Mouse (Mus musculus) liver, embryonic 11.5 days (tissue): ENCODE data around the gene C1ql4. TPM values are rescaled to one million over a fixed set of nuclear protein-coding genes. Genes with fewer than 3 reads are reported as not detected.

Experiments
- ATAC-seq: fragments of 200-750 bp; cut with Nextera tagmentation; replicated peaks from 2 replicates; pipeline ENCODE4 v1.8.0; 2017; ENCODE audit warnings: moderate number of reproducible peaks, mild to moderate bottlenecking, moderate TSS enrichment, moderate library complexity; ENCODE audit not compliant: low FRiP score
- DNase-seq: peaks from one replicate; pipeline ENCODE4 v3.0.0-alpha.2; 2017; ENCODE audit warnings: low spot score
- H3K27ac ChIP-seq: fragments of 300-500 bp; sonication (generic); 2 replicates; pipeline ENCODE4 v1.5.1; 2014; ENCODE audit warnings: mild to moderate bottlenecking, low read depth, low read length, control low read depth
- H3K27me3 ChIP-seq: fragments of 300-500 bp; sonication (generic); replicated peaks from 2 replicates; pipeline ENCODE4 v1.6.1; 2014; ENCODE audit warnings: low read length, mixed read lengths; ENCODE audit not compliant: control insufficient read depth, insufficient read depth
- H3K36me3 ChIP-seq: fragments of 300-500 bp; sonication (generic); 2 replicates; pipeline ENCODE4 v1.6.1; 2014; ENCODE audit warnings: mild to moderate bottlenecking, low read length, moderate library complexity, mixed read lengths; ENCODE audit not compliant: control insufficient read depth, insufficient read depth
- H3K4me1 ChIP-seq: fragments of 300-500 bp; sonication (generic); replicated peaks from 2 replicates; pipeline ENCODE4 v1.6.1; 2014; ENCODE audit warnings: low read length, mixed read lengths; ENCODE audit not compliant: control insufficient read depth, insufficient read depth
- H3K4me2 ChIP-seq: fragments of 300-500 bp; sonication (generic); 2 replicates; pipeline ENCODE4 v1.6.1; 2014; ENCODE audit warnings: mild to moderate bottlenecking, control low read depth, moderate library complexity
- H3K4me3 ChIP-seq: fragments of 300-500 bp; sonication (generic); 2 replicates; pipeline ENCODE4 v1.5.1; 2014; ENCODE audit warnings: low read depth, low read length, control low read depth
- H3K9ac ChIP-seq: fragments of 300-500 bp; sonication (generic); 2 replicates; pipeline ENCODE4 v1.6.1; 2014; ENCODE audit warnings: low read depth, low read length, control low read depth
- H3K9me3 ChIP-seq: fragments of 300-500 bp; sonication (generic); 2 replicates; pipeline ENCODE4 v1.6.1; 2016; ENCODE audit warnings: low read length, inconsistent platforms, mixed read lengths; ENCODE audit not compliant: control insufficient read depth
- WGBS: fragments of 180-500 bp; shearing (Covaris S2); extraction: QIAGEN DNeasy Blood & Tissue Kit; methylation state at CpG from one replicate; pipeline ENCODE4 v1.1.7; 2014; 5-methylcytosine and 5-hydroxymethylcytosine counted together
- polyA plus RNA-seq: library from polyadenylated mRNA; unstranded; fragments of >200 nt; fragmentation: Nextera tagmentation; extraction: Ambion mirVana; gene quantifications from 2 replicates; pipeline ENCODE4 v1.2.1, GENCODE M21; 2014

C1ql4 gene
- polyA plus RNA-seq, 1 experiment from 2014 or later: not detected

- H3K27ac ChIP-seq: no peak overlapping the region
- no peak overlapping the region for H3K4me3 ChIP-seq
- H3K9me3 ChIP-seq: no peaks in the 10 kb centered on the region
- WGBS: 89% methylated on average over 3 of the region's 3 CpGs
- H3K9ac ChIP-seq: no peak overlapping the region
- peaks cover 10% of the 10 kb centered on the region for H3K4me1 ChIP-seq
- no peak overlapping the region for H3K4me2 ChIP-seq
- no peak for ATAC-seq
- no peaks in the 10 kb centered on the region for H3K36me3 ChIP-seq
- no peaks in the 10 kb centered on the region for H3K27me3 ChIP-seq
- DNase-seq: no peak
Observed at GRCm38 (mm10) chr15:99111139-99111538, 23.5 kb upstream of the C1ql4 start.

- WGBS: 74% methylated on average over 3 of the region's 3 CpGs
- no peaks in the 10 kb centered on the region for H3K9me3 ChIP-seq
- 0 out of 2 replicates have a peak, but pooled peaks cover 5% of the 10 kb centered on the region for H3K4me1 ChIP-seq
- no peak overlapping the region for H3K27ac ChIP-seq
- H3K36me3 ChIP-seq: no peaks in the 10 kb centered on the region; the same call in 1 of the 2 replicates
- ATAC-seq (no peak), DNase-seq (no peak)
- no peak overlapping the region for H3K4me3 ChIP-seq
- no peak overlapping the region for H3K9ac ChIP-seq
- H3K4me2 ChIP-seq: no peak overlapping the region
- no peaks in the 10 kb centered on the region for H3K27me3 ChIP-seq
Observed at GRCm38 (mm10) chr15:99107866-99108265, 20.2 kb upstream of the C1ql4 start.

- Histone ChIP-seq H3K9me3 (no peaks in the 10 kb centered on the region), H3K4me3 (no peak overlapping the region), H3K4me2 (no peak overlapping the region), H3K9ac (no peak overlapping the region), H3K4me1 (0 out of 2 replicates have a peak, but pooled peaks cover 2% of the 10 kb centered on the region), H3K27me3 (peaks cover 10% of the 10 kb centered on the region), H3K27ac (0 out of 2 replicates have a peak overlapping the region, but pooled peaks have one; percentile 15), H3K36me3 (no peaks in the 10 kb centered on the region; the same call in 1 of the 2 replicates)
- WGBS: 51% methylated on average over 7 of the region's 7 CpGs
- DNase-seq (no peak), ATAC-seq (no peak)
Observed at GRCm38 (mm10) chr15:99105238-99105637, 17.6 kb upstream of the C1ql4 start.

- Histone ChIP-seq H3K9ac (no peak overlapping the region), H3K4me1 (peaks cover 13% of the 10 kb centered on the region), H3K36me3 (no peaks in the 10 kb centered on the region), H3K27me3 (peaks cover 60% of the 10 kb centered on the region), H3K4me3 (peak overlapping the region; percentile 32), H3K4me2 (peak overlapping the region; percentile 37), H3K9me3 (no peaks in the 10 kb centered on the region), H3K27ac (no peak overlapping the region)
- WGBS: 40% methylated on average over 3 of the region's 3 CpGs
- no peak for ATAC-seq
- no peak for DNase-seq
Observed at GRCm38 (mm10) chr15:99099984-99100383, 12.4 kb upstream of the C1ql4 start.

- H3K27me3 ChIP-seq: peaks cover 67% of the 10 kb centered on the region
- H3K9me3 ChIP-seq: no peaks in the 10 kb centered on the region
- WGBS: 1% methylated on average over 15 of the region's 15 CpGs
- peak overlapping the region; percentile 57 for H3K27ac ChIP-seq
- peak overlapping the region; percentile 32 for H3K4me3 ChIP-seq
- H3K4me2 ChIP-seq: peak overlapping the region; percentile 62
- ATAC-seq: peak; percentile 78
- no peak overlapping the region for H3K9ac ChIP-seq
- DNase-seq: peak; percentile 78
- peaks cover 18% of the 10 kb centered on the region for H3K4me1 ChIP-seq
- no peaks in the 10 kb centered on the region for H3K36me3 ChIP-seq
Observed at GRCm38 (mm10) chr15:99099139-99099556, 11.5 kb upstream of the C1ql4 start.

GRCm38 (mm10) chr15:99098493-99098861, 10.9 kb upstream of the C1ql4 start:
- Histone ChIP-seq H3K27me3 (peaks cover 72% of the 10 kb centered on the region), H3K4me1 (peaks cover 22% of the 10 kb centered on the region), H3K4me2 (peak overlapping the region; percentile 62), H3K9me3 (no peaks in the 10 kb centered on the region), H3K4me3 (peak overlapping the region; percentile 45), H3K36me3 (no peaks in the 10 kb centered on the region), H3K27ac (no peak overlapping the region), H3K9ac (no peak overlapping the region)
- DNase-seq (no peak), ATAC-seq (no peak)
- WGBS: 3% methylated on average over 9 of the region's 9 CpGs

GRCm38 (mm10) chr15:99097840-99098492, 10.3 kb upstream of the C1ql4 start:
- H3K4me1 ChIP-seq: peaks cover 26% of the 10 kb centered on the region
- under 1% methylated on average over 39 of the region's 39 CpGs for WGBS
- ATAC-seq (no peak), DNase-seq (no peak)
- peak overlapping the region; percentile 62 for H3K4me2 ChIP-seq
- peaks cover 77% of the 10 kb centered on the region for H3K27me3 ChIP-seq
- no peak overlapping the region for H3K27ac ChIP-seq
- H3K36me3 ChIP-seq: no peaks in the 10 kb centered on the region
- peak overlapping the region; percentile 45 for H3K4me3 ChIP-seq
- no peaks in the 10 kb centered on the region for H3K9me3 ChIP-seq
- no peak overlapping the region for H3K9ac ChIP-seq

GRCm38 (mm10) chr15:99096831-99097500, 9.3 kb upstream of the C1ql4 start:
- Histone ChIP-seq H3K4me3 (peak overlapping the region; percentile 45), H3K4me2 (peak overlapping the region; percentile 62), H3K27ac (no peak overlapping the region), H3K9ac (no peak overlapping the region), H3K36me3 (no peaks in the 10 kb centered on the region), H3K4me1 (peaks cover 28% of the 10 kb centered on the region), H3K9me3 (no peaks in the 10 kb centered on the region), H3K27me3 (peaks cover 87% of the 10 kb centered on the region)
- 1% methylated on average over 54 of the region's 58 CpGs for WGBS
- no peak for ATAC-seq
- peak; percentile 69 for DNase-seq
